Mouse (Mus musculus) kidney, adult 2 months (tissue): ENCODE measurements around the gene Zbtb48.

Experiments
- CTCF ChIP-seq: fragments of 200-500 bp; conservative IDR thresholded peaks from 2 replicates; pipeline ENCODE4 v1.5.1; 2011; ENCODE audit warnings: low read depth, mild to moderate bottlenecking, control low read depth, low read length, moderate library complexity, mixed read lengths; ENCODE audit not compliant: insufficient read depth, insufficient read length
- POLR2A ChIP-seq: fragments of 200-500 bp; IDR thresholded peaks from one replicate; pipeline ENCODE4 v1.6.1; 2011; ENCODE audit warnings: low read depth, low read length, control low read depth

DNA sequence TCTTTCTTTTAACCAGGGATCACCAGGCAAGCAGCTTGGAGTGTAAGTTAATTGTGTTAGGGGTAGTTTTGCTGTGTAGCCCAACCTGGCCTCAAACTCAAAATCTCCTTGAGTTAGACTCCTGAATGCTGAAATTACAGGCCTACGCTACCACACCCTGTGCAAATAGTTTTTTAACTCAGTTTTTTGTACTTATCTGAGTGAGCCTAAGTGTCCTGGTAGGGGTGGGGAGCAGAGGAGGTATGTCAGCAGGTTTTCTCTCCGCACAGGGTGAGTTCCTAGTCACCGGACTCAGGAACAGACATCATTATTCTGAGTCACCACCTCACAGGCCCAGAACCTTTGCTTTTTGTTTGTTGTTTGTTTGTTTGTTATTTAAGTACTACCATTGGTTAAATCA is 25.4 kb downstream of the Zbtb48 start:
- TF ChIP-seq POLR2A (no peak), CTCF (no peak)
